Mouse (Mus musculus): ENCODE measurements around the gene Rfx2.

Rfx2 gene

DNA sequence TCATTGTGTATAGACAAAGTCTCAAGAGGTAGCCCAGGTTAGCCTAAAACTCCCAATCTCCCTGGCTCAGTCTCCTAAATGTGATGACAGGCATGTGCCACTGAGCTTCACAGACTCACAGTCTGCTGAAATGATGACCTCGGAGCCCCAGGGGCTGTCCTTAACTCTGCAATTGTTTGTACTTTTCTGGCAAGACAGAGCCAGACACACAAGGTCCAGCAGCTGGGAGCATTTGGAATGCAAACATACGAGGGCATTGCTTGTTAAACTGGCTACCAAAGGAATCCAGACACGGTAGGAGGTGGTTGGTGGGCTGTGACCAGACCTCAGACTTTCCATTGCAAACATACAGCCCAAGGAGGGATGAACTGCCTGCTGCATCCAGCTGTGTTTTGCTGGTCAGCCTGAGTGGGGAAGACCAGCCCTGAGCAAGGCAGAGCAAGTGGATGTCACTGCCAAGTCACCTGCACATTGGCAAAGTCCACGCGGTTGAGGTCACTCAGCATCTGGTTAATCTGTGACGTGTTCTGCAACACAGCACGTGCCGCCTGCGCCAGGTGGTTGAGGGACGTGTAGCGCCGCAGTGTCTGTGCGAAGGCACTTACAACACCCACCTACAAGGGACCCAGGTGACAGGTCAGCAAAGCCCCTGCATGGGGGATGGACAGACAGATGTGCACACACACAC lies 50.4 kb downstream of the Rfx2 start:
- no peak for DNase-seq (ENCODE audit: low spot score)

DNA sequence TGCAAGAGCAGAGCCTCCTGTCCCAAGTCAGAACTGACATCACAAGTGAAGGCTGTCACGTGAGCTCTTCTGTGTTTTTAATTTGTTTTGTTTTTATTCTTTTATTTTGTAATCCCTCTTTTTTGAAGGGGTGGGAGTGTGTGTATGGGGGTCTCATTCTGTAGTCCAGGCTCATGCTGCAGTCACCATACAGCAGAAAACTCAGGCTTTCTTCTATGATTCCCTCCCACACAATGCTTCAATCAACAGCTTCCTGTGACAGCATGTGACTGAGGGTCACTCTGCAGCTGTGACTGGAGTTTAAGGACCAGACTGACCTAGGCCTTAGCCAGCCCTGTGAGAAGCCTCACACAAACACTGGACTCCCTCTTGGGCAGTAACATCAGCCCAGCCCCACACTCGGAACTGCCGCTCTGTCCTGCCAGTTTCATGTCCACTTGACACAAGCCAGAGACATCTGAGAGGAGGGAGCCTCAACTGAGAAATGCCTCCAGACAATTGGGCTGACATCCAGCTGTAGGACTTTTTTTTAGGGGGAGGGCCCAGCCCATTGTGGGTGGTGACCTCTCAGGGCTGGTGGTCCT lies 51.9 kb downstream of the Rfx2 start:
- DNase-seq (ENCODE audit: low spot score) = no peak

DNA sequence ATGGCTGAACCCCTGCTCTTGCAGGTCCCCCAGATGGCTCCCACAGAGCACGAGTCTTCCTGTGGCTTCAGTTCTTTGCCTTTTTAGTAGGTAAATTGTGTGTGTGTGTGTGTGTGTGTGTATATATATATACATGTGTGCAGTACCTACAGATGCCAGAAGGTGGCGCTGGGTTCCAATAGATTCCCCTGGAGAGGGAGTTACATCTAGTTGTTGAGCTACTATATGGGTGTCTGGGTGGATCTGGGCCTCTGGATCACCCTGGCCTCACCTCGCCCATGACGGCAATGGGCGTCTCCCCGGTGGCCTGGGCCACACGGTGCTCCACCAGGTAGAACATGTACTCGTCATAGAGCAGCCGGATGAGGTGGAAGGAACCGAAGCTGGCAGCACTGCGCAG lies 53.2 kb downstream of the Rfx2 start:
- no peak for DNase-seq (ENCODE audit: low spot score)

DNA sequence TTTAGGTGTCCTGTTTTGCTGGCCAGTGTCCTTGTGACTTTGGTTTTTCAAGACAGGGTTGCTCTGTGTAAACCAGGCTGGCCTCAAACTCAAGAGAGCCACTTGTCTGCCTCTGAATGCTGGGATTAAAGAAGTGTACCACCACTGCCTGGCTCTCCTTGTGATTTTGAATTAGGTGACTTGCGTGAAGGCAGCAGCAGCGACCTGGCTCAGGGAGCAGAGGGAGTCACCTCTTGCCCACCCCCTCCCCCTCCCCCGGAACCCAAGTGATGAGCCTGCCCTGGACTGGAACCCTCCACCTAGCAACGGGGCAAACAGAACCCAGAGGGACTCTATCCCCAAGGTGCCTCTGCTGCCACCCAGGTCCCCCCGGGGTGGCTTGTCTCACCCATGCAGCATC lies 60.9 kb downstream of the Rfx2 start, which contains the start of gene Prr22:
Gene Prr22 (plus strand): TSS at position 301 of the 400 bp plus-strand sequence.
- no peak for DNase-seq (ENCODE audit: low spot score)

DNA sequence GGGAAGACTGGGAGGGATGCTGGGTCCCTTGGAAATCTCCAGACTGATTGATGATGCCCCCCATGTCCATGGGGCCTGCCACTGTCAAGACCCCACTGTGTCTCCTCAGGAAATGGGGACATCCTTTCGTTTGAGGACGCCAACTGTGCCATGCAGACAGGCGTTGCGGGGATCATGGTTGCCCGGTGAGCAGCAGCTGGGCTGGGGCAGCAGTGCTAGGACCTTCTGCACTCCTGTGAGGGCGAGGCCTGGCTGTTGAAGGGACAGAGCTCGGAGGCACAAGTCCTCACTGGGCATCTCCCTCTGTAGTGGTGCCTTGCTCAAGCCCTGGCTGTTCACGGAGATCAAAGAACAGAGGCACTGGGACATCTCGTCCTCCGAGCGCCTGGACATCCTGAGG lies 61.9 kb downstream of the Rfx2 start:
- DNase-seq (ENCODE audit: low spot score) = no peak

DNA sequence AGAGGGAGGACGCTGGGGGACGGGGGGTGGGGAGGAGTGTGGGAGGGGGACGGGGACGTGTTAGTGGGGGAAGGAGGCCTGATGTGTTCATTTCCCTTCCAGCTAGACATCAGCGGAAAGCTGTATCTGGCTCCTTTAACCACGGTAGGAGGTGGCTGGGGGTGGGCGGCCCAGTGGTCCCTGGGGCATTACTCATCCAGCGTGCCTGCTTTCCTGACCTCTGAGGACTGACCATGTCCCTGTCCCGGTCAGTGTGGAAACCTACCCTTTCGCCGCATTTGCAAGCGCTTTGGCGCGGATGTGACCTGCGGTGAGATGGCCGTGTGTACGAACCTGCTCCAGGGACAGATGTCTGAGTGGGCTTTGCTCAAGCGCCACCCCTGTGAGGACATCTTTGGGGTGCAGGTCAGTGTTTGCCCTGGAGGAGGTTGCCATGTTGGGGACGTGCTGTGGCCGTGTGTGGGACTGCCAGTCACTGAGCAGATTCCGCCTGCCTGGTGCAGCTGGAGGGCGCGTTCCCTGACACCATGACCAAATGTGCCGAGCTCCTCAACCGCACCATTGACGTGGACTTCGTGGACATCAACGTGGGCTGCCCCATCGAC lies 63.2 kb downstream of the Rfx2 start:
- DNase-seq (ENCODE audit: low spot score) = no peak

DNA sequence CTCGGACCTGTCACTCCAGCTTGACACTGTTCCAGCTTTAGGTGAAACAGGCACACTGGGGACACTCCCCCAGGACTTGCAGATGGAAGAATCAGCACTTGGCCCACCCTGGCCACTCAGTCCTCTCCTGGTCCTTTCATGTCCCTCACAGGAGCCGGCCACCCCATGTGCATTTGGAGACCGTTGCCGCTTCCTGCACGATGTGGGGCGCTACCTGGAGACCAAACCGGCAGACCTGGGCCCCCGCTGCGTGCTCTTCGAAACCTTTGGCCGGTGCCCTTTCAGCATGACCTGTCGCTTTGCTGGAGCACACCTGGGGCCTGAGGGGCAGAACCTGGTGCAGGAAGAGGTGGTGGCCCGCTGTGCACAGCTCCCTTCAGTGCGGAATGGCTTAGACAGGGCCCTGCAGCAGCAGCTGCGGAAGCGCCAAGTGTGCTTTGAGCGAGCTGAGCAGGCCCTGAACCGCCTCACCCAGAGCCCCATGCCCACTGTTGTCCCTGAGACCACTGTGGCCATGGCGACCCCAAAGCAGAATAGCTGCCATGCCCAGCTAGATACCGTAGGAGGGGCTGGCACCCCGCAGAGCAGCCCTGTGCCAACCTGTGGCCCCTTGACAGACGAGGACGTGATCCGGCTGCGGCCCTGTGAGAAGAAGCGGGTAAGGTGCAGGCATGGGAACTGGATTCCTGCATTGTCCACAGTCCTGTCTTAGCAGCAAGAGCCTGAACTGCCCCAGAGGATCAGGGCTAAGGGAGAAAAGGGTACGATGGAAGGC lies 64.0 kb downstream of the Rfx2 start:
- DNase-seq (ENCODE audit: low spot score) = no peak

DNA sequence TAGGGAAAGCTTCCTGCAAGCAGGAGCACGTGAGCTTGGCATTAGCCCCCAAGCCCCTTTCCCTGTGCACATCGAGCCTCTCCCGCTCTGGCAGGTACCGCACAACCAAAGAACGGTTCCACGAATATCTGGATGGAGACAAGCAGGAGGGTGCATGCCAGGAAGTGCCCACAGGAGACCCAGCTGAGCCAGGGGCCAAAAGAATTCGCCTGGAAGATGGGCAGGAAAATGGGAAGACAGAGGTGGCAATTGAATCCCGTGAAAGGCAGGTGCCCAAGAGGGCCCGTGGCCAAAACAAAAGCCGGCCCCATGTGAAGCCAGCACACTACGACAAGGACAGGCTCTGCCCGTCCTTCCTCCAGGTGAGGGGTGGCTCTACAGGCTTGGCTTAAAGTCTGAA lies 65.4 kb downstream of the Rfx2 start:
- DNase-seq (ENCODE audit: low spot score) = no peak

DNA sequence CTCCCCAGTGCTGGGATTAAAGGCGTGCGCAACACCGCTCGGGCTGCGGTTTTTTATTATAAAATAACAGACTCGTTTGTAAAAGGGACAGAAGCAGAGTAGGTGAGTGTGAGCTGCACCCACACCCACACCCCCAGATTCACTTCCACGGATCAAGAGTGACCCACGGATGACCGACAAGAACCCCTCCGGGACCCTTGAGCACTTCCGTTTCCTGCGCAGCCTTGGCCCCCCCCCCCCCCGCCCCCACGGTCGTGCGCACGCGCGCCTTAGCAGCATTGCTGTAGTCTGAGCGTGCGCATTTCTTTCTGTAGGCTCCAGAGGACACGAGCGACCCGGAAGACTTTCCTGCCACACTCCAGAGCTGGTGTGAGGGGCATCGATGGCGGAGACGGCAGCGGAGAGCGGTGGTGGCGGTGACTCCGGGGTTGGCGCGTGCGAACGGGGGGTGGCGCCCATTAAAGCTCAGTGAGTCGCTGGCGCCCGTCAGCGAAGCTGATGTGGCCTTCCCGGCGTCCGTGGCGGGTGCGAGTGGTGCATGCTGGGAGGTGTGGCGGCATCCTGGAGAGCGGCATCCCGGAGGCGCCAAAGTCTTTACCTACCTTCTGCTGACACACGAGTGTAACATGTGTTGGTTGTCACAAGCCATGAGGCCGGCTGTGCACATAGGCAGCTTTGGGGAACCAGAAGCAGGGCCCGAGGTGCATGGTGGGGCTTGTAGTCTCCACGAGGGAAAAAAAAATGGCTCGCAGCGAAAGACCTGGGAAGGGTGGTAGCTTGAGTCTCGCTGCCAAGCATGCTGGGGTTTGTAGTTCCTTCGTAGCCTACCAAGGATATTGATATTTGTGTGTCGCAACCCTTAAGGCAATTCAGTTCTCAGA lies 66.1 kb downstream of the Rfx2 start, which contains the start of gene Dus3l:
Gene Dus3l (plus strand): TSS at position 284 of the 881 bp plus-strand sequence.
- peak; percentile 95 for DNase-seq (ENCODE audit: low spot score)

DNA sequence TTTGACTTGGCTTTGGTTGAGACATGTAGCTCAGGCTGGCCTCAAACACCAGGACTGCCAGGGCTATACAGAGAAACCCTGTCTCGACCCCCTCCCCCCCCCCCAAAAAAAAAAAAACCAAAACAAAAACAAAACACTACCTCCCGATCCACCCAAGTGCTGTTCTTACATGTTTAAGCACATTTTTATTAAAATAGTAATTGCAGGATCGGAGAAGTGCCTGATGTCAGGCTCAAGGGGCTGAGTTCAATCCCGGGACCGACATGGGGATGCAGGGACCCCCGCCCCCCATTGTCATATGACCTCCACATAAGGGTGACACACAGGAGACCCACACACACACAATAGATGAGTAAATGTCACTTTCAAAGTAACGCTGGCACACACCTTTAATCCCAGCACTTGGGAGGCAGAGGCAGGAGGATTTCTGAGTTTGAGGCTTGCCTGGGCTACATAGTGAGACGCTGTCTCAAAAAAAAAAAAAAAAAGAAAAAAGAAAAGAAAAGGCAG lies 67.0 kb downstream of the Rfx2 start:
- DNase-seq (ENCODE audit: low spot score) = no peak

DNA sequence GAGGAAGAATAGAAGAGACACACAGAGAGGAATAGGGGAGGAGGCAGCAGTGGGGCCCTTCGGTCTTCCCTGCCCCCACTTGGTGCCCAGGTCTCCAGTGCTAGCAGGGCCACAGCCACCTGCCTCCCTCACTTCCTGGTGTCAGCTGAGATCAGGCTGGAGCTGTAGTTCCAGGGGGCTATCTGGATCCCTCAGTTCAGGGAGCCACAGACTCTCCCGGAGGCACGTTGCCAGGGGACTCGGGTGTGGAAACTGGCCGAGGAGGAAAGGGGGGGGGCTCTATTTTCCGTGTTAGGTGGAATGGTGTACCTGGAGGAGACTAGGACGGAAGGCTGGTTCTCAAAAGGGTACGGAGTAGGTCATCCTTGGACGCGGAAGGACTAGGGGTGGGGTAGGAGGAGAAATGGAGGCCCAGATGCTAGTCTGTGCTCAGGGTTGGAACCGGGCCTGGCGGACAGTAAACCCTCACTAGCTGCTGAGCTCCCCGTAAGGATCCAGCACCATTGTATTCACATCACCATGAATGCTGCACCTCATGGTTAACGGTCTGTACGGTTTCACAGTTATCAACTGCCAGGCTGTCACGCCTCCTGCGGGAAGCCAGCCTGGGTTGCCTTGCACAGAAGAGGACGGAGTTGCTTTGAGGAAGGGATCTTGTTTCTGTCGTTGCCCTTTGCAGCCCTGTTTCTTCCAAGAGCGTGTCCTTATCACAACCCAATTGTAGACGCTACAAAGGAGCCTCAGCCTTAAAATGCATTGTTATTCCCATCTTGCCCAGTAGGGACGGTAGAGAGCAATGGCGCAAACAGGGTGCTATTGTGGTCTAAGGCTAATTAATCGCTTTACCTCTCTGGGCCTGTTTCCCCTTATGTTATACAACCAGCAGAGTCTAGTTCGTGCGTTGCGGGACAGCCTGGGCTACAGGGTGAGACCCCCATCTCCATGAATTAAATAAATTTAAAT lies 67.8 kb downstream of the Rfx2 start:
- DNase-seq (ENCODE audit: low spot score) = peak; percentile 32

DNA sequence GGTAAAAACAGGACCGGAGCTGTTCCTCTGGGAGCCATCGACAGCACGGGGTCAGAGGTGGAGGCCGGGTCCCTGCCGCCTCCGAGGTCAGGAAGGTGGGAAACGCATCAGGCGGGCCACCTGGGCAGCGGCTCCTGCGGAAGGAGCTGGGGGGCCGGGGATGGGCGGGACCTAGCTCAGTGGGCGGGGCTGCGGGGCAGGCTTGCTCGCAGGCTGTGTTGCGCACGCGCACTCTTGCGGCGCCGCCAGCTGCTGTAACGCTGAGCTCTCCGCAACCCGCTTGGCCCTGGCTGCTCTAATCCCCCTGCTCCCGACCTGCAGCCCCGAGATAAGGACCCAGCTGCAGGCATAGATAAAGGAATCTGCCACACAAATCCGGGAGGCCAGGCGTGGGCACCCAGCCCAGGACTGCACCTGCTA lies 68.8 kb downstream of the Rfx2 start:
- peak; percentile 62 for DNase-seq (ENCODE audit: low spot score)

DNA sequence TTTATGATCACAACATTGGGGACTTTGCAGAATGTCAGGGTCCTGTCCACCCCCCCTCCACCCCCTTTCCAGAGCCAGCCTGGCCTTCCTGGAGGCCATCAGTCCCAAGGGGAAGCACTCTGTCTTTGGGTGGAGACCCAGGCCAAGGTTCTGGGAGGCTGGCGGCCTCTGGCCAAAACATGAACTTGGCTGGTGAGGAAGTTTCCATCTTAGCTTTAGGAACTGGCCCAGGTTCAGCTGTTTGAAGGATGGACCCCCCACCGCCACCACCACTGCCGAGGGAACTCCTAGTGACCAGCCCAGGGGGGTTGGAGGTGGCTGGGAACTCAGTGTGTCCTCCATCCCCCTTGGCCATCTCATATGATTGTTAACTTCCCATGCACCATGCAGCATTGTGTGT lies 69.7 kb downstream of the Rfx2 start:
- no peak for DNase-seq (ENCODE audit: low spot score)

DNA sequence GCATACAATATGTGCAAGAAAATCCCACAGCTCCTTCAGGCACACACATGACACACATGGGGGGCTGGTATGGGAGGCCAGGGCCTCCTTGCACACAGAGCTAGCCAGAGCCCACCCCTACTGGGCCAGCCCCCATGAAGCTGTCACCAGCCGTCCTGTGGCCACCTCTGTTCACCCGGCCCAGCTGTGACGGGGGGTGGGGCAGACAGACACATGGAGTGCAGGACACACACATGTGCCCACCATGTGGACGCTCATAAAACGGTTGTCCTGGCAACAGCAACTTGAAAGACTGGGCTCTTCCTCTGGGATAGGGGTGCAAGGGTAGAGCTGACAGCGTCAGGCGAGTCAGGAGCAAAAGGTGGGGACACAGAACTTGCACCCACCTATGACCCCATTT lies 71.6 kb downstream of the Rfx2 start:
- no peak for DNase-seq (ENCODE audit: low spot score)

DNA sequence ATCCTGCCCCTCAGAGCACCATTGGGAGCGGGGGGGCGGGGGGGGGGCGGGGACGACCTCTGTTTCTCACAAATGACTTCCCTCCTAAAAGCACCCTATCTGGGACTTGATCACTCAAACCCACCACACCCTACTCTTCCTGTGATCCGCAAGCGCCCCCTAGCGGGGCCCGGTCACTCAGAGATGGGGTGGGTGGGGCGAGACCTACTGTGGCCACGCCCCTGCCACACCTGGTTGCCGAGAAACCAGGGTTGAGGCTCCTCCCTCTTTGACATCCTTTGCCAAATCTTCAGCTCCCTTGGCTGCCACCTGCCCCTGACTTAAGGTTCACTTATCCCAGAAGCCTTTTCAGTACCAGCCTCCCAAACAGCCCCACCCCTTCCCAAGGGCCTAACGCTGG lies 72.7 kb downstream of the Rfx2 start:
- DNase-seq (ENCODE audit: low spot score) = peak; percentile 42

DNA sequence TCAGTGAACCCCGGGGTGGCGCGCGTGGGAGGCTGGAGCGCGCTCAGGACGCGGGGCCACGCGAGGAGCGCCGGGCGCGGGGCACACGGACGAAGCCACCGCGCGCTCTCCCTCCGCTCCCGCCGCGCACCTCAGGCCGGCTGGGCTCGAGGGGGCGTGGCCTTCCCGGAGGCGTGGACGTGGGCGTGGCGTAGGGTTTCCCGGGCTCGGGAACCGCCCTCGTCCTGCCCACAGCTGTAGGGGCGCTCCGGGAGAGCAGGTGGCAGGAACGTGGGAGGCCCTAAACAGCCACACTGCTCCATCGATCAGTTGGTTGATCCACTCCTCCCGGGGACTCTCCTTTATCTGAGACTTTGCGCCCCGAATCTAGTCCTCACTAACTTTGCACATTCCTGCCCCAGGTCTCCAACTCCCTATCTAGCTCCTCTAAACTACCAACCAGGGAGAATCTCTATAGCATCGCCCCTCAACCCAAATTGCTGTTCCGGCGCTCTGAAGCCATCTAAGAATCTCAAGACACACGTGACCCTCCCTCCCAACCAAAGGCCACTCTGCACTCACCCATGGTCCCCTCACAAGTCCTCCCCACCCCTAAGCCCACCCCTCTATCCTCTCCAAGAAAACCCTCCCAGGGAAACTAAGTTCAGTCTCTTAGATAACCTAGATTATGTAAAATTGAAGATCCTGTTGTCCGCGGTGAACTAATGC lies 73.2 kb downstream of the Rfx2 start, which contains the start of gene Nrtn:
Gene Nrtn (minus strand): TSS at position 115 of the 708 bp plus-strand sequence.
- peak; percentile 73 for DNase-seq (ENCODE audit: low spot score)

DNA sequence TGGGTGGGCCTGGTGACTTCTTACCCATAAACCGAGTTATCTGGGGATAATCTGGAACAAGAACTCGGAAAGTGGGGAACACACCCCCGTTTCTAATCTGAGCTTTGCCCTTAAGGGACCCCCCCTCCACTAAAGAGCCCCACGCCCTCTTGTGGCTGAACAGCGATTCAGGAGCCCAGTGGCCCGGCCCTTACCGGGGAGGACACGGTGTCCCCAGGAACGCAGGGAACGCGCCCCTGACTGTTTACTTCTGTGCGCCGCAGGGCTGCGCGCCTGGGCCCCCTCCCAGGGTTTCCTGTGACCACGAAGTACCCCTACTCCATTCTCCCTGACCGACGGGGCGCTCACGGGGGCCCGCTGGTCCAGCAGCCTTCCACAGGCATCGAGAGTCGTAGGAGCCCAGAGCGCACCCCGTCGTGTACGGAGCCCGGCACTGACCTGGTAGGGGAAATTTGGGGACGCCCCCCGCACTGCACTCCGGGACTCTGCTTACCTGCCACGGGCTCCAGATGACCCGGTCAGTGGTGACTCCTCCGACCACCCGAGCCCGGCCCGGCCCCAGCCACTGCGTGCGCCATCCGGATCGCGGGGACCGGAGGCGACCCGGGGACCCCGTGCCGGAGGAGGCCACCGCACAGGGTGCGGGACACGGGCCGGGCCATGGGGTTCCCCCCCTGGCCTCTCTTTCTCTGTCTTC lies 74.0 kb downstream of the Rfx2 start:
- no peak for DNase-seq (ENCODE audit: low spot score)

DNA sequence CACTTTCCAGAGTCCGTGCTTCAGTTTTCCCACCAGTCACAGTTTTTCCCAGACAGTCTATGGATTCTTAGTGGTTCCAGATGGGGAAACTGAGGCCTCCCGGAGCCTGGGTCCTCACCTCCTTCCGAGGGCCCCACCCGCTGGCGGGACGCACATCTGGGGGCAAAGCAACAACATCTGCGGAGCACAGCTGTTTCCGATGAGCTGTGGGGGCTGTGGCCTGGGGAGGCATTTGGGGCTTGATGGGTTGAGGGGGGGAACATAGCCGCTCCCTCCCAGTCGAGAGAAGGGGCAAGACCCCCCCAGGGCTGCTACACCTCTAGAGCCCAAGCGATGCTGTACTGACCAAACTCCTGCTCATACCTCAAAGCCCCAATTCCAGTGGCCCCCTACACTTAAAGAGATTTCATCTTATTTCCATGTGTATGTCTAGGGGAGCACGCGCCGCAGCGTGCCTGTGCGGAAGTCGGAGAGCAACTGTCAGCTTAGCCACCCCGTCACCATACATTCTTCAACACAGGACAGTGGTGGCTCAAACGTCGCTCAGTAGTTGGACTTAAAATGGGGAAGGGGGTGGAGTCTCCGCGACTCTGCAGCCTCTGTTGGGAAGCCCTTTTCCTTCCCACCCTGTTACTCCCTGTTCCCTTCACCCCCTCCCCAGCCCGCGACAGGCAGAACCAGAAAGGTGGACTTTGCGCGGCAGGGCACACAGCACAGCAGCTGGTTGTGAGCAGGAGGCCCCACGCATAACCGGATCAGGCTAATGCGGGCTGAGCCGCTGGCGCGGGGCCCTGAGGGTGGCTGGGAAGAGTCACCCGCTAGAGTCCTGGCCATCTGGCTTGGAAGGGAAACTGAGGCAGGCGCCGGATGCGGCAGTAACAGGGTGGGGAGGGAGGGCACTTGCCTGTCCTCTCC lies 76.3 kb downstream of the Rfx2 start:
- no peak for DNase-seq (ENCODE audit: low spot score)
